Mouse (Mus musculus) intestine, embryonic 16.5 days (tissue): ENCODE measurements around the gene Phf13. TPM values are rescaled to one million over a fixed set of nuclear protein-coding genes. Genes with fewer than 3 reads are reported as not detected.
"Not testable (repeated sequence)": the region's sequence is repeated elsewhere in the genome, so short reads cannot be mapped to it uniquely, and the experiment has no call there.

ENCODE experiments used
- ATAC-seq: fragments of 200-750 bp; cut with Nextera tagmentation; 2 replicates; pipeline ENCODE4 v1.8.0; 2017; ENCODE audit warnings: moderate TSS enrichment, moderate library complexity
- H3K27ac ChIP-seq: fragments of 300-500 bp; sonication (generic); 2 replicates; pipeline ENCODE4 v1.5.1; 2014; ENCODE audit warnings: mild to moderate bottlenecking, low read length
- H3K27me3 ChIP-seq: fragments of 300-500 bp; sonication (generic); replicated peaks from 2 replicates; pipeline ENCODE4 v1.6.1; 2014; ENCODE audit warnings: low read length, control low read depth, mixed read lengths; ENCODE audit not compliant: control insufficient read depth, insufficient read depth
- H3K36me3 ChIP-seq: fragments of 300-500 bp; sonication (generic); 2 replicates; pipeline ENCODE4 v1.6.1; 2014; ENCODE audit warnings: low read length, control low read depth; ENCODE audit not compliant: control insufficient read depth, insufficient read depth
- H3K4me1 ChIP-seq: fragments of 300-500 bp; sonication (generic); 2 replicates; pipeline ENCODE4 v1.6.1; 2014; ENCODE audit warnings: low read length, control low read depth, mixed read lengths; ENCODE audit not compliant: control insufficient read depth, insufficient read depth
- H3K4me2 ChIP-seq: fragments of 300-500 bp; sonication (generic); 2 replicates; pipeline ENCODE4 v1.6.1; 2014; ENCODE audit warnings: low read depth, low read length, control low read depth
- H3K4me3 ChIP-seq: fragments of 300-500 bp; sonication (generic); 2 replicates; pipeline ENCODE4 v1.5.1; 2014; ENCODE audit warnings: mild to moderate bottlenecking, low read length
- H3K9ac ChIP-seq: fragments of 300-500 bp; sonication (generic); 2 replicates; pipeline ENCODE4 v1.6.1; 2014; ENCODE audit warnings: low read depth, low read length
- H3K9me3 ChIP-seq: fragments of 300-500 bp; sonication (generic); 2 replicates; pipeline ENCODE4 v1.6.1; 2016; ENCODE audit warnings: low read length, control low read depth; ENCODE audit not compliant: control insufficient read depth
- WGBS: fragments of 180-500 bp; shearing (Covaris S2); extraction: QIAGEN DNeasy Blood & Tissue Kit; methylation state at CpG from one replicate; pipeline ENCODE4 v1.1.7; 2014; 5-methylcytosine and 5-hydroxymethylcytosine counted together
- polyA plus RNA-seq: library from polyadenylated mRNA; unstranded; fragments of >200 nt; fragmentation: Nextera tagmentation; extraction: Ambion mirVana; gene quantifications from 2 replicates; pipeline ENCODE4 v1.2.1, GENCODE M21; 2015

Gene Phf13
- polyA plus RNA-seq, result 15.5 and 16.7 TPM in 2 replicates

- Histone ChIP-seq H3K36me3 (peaks cover 9% of the 10 kb centered on the region), H3K27ac (peak within 1 kb of the TSS; percentile 88), H3K9ac (peak within 1 kb of the TSS; percentile 91), H3K4me2 (peak within 1 kb of the TSS; percentile 88), H3K27me3 (no peaks in the 10 kb centered on the region), H3K4me3 (peak within 1 kb of the TSS; percentile 98), H3K9me3 (no peaks in the 10 kb centered on the region), H3K4me1 (peaks cover 21% of the 10 kb centered on the region)
- under 1% methylated on average over 86 of the region's 94 CpGs for WGBS
- ATAC-seq, result peak; percentile 97
These were observed at the start of gene Phf13 for GRCm38 (mm10) chr4:151996173-151996950. TSS of gene Phf13 (minus strand) at chr4:151996258.

GRCm38 (mm10) chr4:152044609-152045008 is 48.6 kb upstream of the Phf13 start:
- H3K9me3 ChIP-seq, result no peaks in the 10 kb centered on the region
- H3K27ac ChIP-seq, result no peak overlapping the region
- no peak overlapping the region for H3K9ac ChIP-seq
- WGBS, result 77% methylated on average over 6 of the region's 6 CpGs
- H3K4me1 ChIP-seq, result peaks cover 9% of the 10 kb centered on the region
- no peak for ATAC-seq
- H3K4me2 ChIP-seq, result no peak overlapping the region
- peaks cover 33% of the 10 kb centered on the region for H3K36me3 ChIP-seq
- no peak overlapping the region for H3K4me3 ChIP-seq
- no peaks in the 10 kb centered on the region for H3K27me3 ChIP-seq

- peaks cover 31% of the 10 kb centered on the region for H3K36me3 ChIP-seq
- peaks cover 9% of the 10 kb centered on the region for H3K4me1 ChIP-seq
- H3K9ac ChIP-seq, result no peak overlapping the region
- no peak overlapping the region for H3K4me2 ChIP-seq
- no peaks in the 10 kb centered on the region for H3K9me3 ChIP-seq
- ATAC-seq, result no peak
- WGBS, result 88% methylated on average over 3 of the region's 3 CpGs
- H3K27ac ChIP-seq, result no peak overlapping the region
- H3K4me3 ChIP-seq, result no peak overlapping the region
- no peaks in the 10 kb centered on the region for H3K27me3 ChIP-seq
These were observed 47.1 kb upstream of the Phf13 start for GRCm38 (mm10) chr4:152043171-152043570.

- Histone ChIP-seq H3K9ac (no peak overlapping the region), H3K4me1 (peaks cover 9% of the 10 kb centered on the region), H3K4me2 (no peak overlapping the region), H3K27ac (no peak overlapping the region), H3K9me3 (no peaks in the 10 kb centered on the region), H3K36me3 (peaks cover 26% of the 10 kb centered on the region), H3K4me3 (no peak overlapping the region), H3K27me3 (no peaks in the 10 kb centered on the region)
- ATAC-seq, result no peak
- WGBS, result 97% methylated on average over 22 of the region's 22 CpGs
These were observed 46.0 kb upstream of the Phf13 start for GRCm38 (mm10) chr4:152041924-152042641.

GRCm38 (mm10) chr4:152039831-152040310 is 43.8 kb upstream of the Phf13 start:
- H3K27me3 ChIP-seq, result no peaks in the 10 kb centered on the region
- peaks cover 9% of the 10 kb centered on the region for H3K4me1 ChIP-seq
- peak overlapping the region; percentile 90 for H3K4me2 ChIP-seq
- peaks cover 17% of the 10 kb centered on the region for H3K36me3 ChIP-seq
- peak overlapping the region; percentile 89 for H3K9ac ChIP-seq
- WGBS, result 4% methylated on average over 25 of the region's 25 CpGs
- H3K4me3 ChIP-seq, result peak overlapping the region; percentile 83
- H3K27ac ChIP-seq, result no peak overlapping the region
- H3K9me3 ChIP-seq, result no peaks in the 10 kb centered on the region
- ATAC-seq, result peak; percentile 14

GRCm38 (mm10) chr4:152038985-152039830 is 43.1 kb upstream of the Phf13 start, which contains the start of gene Nol9:
TSS of gene Nol9 (plus strand) at chr4:152039321.
- H3K27me3 ChIP-seq, result no peaks in the 10 kb centered on the region
- peak within 1 kb of the TSS; percentile 90 for H3K4me2 ChIP-seq
- ATAC-seq, result peak; percentile 89
- no peak within 1 kb of the TSS for H3K27ac ChIP-seq
- H3K9ac ChIP-seq, result peak within 1 kb of the TSS; percentile 89
- peak within 1 kb of the TSS; percentile 83 for H3K4me3 ChIP-seq
- H3K4me1 ChIP-seq, result peaks cover 9% of the 10 kb centered on the region
- H3K36me3 ChIP-seq, result peaks cover 17% of the 10 kb centered on the region
- H3K9me3 ChIP-seq, result no peaks in the 10 kb centered on the region
- under 1% methylated on average over 85 of the region's 86 CpGs for WGBS

- peaks cover 17% of the 10 kb centered on the region for H3K36me3 ChIP-seq
- peak within 1 kb of the TSS; percentile 83 for H3K4me3 ChIP-seq
- no peaks in the 10 kb centered on the region for H3K27me3 ChIP-seq
- no peaks in the 10 kb centered on the region for H3K9me3 ChIP-seq
- 45% methylated on average over 10 of the region's 10 CpGs for WGBS
- H3K9ac ChIP-seq, result peak within 1 kb of the TSS; percentile 89
- peak within 1 kb of the TSS; percentile 90 for H3K4me2 ChIP-seq
- no peak within 1 kb of the TSS for H3K27ac ChIP-seq
- no peak for ATAC-seq
- peaks cover 9% of the 10 kb centered on the region for H3K4me1 ChIP-seq
These were observed 42.3 kb upstream of the Phf13 start, which contains the start of gene Tas1r1 for GRCm38 (mm10) chr4:152038225-152038984. TSS of gene Tas1r1 (minus strand) at chr4:152038568.

GRCm38 (mm10) chr4:152036464-152036863 is 40.4 kb upstream of the Phf13 start:
- not testable (repeated sequence) for ATAC-seq, H3K36me3 ChIP-seq, H3K4me3 ChIP-seq, H3K27me3 ChIP-seq, H3K27ac ChIP-seq, H3K9me3 ChIP-seq, H3K4me2 ChIP-seq, H3K9ac ChIP-seq
- 91% methylated on average over 6 of the region's 6 CpGs for WGBS
- H3K4me1 ChIP-seq, result peaks cover 11% of the 10 kb centered on the region
